Mouse (Mus musculus): ENCODE data around the gene Cdkal1. TPM values are rescaled to one million over a fixed set of nuclear protein-coding genes. Genes with fewer than 3 reads are reported as not detected.
A peak's percentile ranks its signal among the peaks of the same experiment; 100 is the strongest.

Gene Cdkal1
- polyA plus RNA-seq, 1 experiment: 3.3 TPM

DNA sequence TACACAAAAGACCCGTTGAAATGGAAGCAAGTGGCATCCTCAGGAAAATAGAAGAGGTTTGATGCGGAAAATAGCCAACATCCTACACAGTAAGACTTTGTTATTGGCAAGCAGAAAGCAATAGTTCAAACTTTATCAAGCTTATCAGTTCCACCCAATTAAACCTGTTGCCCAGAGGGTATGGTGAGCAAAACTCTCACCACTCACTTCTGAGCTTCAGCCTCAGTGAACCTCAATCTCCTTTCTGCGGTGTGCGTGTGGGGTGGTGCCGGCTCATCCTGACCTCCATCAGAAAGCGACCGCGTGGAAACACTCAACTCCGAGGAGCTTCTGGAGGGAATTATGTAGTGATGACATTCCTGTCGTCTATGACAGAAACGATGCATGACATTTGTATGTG, 621.5 kb downstream of the Cdkal1 start:
- Histone ChIP-seq H3K4me1 (replicated peaks; ENCODE audit: control insufficient read depth, insufficient read depth, low read length) (peaks cover 3% of the 10 kb centered on the region), H3K36me3 (ENCODE audit: control insufficient read depth, insufficient read depth, low read length) (no peaks in the 10 kb centered on the region), H3K27me3 (ENCODE audit: control insufficient read depth, insufficient read depth, low read length) (no peaks in the 10 kb centered on the region), H3K4me3 (ENCODE audit: control insufficient read depth, insufficient read depth, low read length) (no peak overlapping the region), H3K27ac (ENCODE audit: control insufficient read depth, insufficient read depth, low read length) (no peak overlapping the region)
- WGBS: 95% methylated on average over 11 of the region's 11 CpGs
- no peak for DNase-seq
- TF ChIP-seq CTCF (IDR thresholded peaks at IDR 0.05; ENCODE audit: borderline replicate concordance, control insufficient read depth, extremely low read depth, insufficient read depth, low read length, poor library complexity): no peak
- no peak for TF ChIP-seq POLR2A (IDR thresholded peaks at IDR 0.05; ENCODE audit: control insufficient read depth, extremely low read depth, insufficient read depth, low read length, poor library complexity)

DNA sequence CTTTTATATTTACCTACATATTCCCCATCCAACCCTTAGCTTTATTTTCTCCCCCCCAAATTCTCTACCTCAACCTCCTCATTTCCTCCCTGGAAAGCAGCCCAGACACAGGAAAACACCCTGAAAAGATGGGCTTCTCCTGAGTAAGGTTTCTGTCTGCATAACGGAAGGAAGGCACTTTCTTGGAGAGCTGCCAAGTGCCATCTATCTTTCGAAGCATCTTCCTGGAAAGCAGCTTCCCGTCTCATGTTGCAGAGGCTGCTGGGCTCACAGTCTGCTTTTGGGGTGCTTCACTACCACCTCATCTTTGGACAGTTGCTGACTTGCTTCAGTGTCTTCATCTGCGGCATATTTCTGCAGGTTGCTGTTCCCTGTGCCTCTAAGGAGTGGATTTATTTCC, 622.8 kb downstream of the Cdkal1 start:
- H3K27ac ChIP-seq (ENCODE audit: control insufficient read depth, insufficient read depth, low read length): no peak overlapping the region
- no peaks in the 10 kb centered on the region for H3K27me3 ChIP-seq (ENCODE audit: control insufficient read depth, insufficient read depth, low read length)
- H3K4me1 ChIP-seq (replicated peaks; ENCODE audit: control insufficient read depth, insufficient read depth, low read length): peaks cover 3% of the 10 kb centered on the region
- 15% methylated on average over 4 of the region's 4 CpGs for WGBS
- no peak for TF ChIP-seq POLR2A (IDR thresholded peaks at IDR 0.05; ENCODE audit: control insufficient read depth, extremely low read depth, insufficient read depth, low read length, poor library complexity)
- TF ChIP-seq CTCF (IDR thresholded peaks at IDR 0.05; ENCODE audit: borderline replicate concordance, control insufficient read depth, extremely low read depth, insufficient read depth, low read length, poor library complexity): no peak
- no peaks in the 10 kb centered on the region for H3K36me3 ChIP-seq (ENCODE audit: control insufficient read depth, insufficient read depth, low read length)
- DNase-seq: peak; percentile 9
- no peak overlapping the region for H3K4me3 ChIP-seq (ENCODE audit: control insufficient read depth, insufficient read depth, low read length)

DNA sequence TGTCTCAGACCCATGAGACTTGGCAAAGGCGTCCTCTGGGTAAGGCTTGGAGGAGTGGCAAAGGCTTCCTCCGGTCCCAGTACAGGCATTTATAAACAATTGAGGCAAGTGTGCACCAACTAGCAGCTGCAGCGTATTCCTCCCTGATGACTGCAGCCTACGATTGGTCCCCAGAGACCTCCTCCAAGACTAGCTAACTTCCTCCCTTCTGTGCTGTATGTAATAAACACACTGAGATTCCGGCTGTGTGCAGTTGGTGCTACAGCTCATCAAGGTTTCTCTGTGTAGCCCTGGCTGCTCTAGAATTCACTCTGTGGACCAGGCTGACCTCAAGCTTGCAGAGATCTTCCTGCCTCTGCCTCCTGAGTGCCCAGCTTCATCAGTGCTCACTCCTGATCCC, 630.7 kb downstream of the Cdkal1 start:
- Histone ChIP-seq H3K4me3 (ENCODE audit: control insufficient read depth, insufficient read depth, low read length) (no peak overlapping the region), H3K36me3 (ENCODE audit: control insufficient read depth, insufficient read depth, low read length) (no peaks in the 10 kb centered on the region), H3K4me1 (replicated peaks; ENCODE audit: control insufficient read depth, insufficient read depth, low read length) (no peaks in the 10 kb centered on the region), H3K27ac (ENCODE audit: control insufficient read depth, insufficient read depth, low read length) (no peak overlapping the region), H3K27me3 (ENCODE audit: control insufficient read depth, insufficient read depth, low read length) (no peaks in the 10 kb centered on the region)
- 95% methylated on average over 5 of the region's 5 CpGs for WGBS
- no peak for TF ChIP-seq CTCF (IDR thresholded peaks at IDR 0.05; ENCODE audit: borderline replicate concordance, control insufficient read depth, extremely low read depth, insufficient read depth, low read length, poor library complexity)
- TF ChIP-seq POLR2A (IDR thresholded peaks at IDR 0.05; ENCODE audit: control insufficient read depth, extremely low read depth, insufficient read depth, low read length, poor library complexity): no peak
- DNase-seq: no peak

DNA sequence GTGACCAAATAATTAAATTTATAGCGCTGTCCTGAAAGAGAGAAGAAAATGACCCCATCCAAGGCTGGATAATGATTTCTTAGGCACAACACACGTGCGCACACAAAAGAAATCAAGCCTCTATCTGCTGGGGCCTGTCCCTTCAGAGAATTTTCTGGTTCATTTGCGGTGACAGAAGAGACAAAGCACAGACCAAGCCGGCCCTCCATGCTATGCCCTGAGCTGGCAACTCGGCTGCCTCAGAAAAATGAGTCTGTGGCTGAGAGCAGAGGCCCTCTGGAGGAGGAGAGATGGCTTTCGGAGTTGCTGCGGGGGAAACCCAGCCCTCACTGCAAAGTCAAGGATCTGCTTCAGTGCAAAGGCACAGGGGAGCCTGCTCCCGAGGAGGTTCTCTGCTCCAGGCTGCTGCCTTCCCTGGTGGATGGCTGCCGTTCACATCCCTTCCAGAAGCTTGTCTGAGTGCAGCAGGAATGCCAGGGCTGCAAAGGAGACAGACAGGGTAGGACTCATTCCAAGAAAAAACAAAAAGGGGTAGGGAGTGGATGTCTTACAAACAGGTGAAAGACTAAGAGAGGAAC, 633.1 kb downstream of the Cdkal1 start:
- no peak for TF ChIP-seq POLR2A (IDR thresholded peaks at IDR 0.05; ENCODE audit: control insufficient read depth, extremely low read depth, insufficient read depth, low read length, poor library complexity)
- TF ChIP-seq CTCF (IDR thresholded peaks at IDR 0.05; ENCODE audit: borderline replicate concordance, control insufficient read depth, extremely low read depth, insufficient read depth, low read length, poor library complexity): no peak
- 85% methylated on average over 10 of the region's 10 CpGs for WGBS
- DNase-seq: no peak

DNA sequence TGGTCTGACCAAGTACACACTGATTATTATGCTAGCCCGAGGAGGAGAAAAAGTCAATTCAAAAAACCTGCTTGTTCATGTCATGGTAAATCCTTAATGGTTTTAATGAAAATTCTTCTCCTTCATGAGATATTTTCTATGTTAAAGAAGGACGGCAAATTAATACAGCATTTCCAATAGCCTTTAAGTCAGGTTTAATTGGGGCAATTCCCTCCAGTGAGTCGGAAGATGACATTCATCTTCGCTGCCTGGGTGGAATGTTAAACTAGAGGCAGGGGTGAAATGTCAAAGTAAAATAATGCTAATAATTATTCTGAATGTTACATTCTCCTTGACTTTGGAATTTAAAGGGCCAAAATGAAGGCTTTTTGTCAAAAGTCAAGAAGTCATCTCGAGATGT, 633.8 kb downstream of the Cdkal1 start:
- H3K4me1 ChIP-seq (replicated peaks; ENCODE audit: control insufficient read depth, insufficient read depth, low read length): no peaks in the 10 kb centered on the region
- H3K4me3 ChIP-seq (ENCODE audit: control insufficient read depth, insufficient read depth, low read length): no peak overlapping the region
- WGBS: 96% methylated on average over 5 of the region's 5 CpGs
- DNase-seq: no peak
- no peak overlapping the region for H3K27ac ChIP-seq (ENCODE audit: control insufficient read depth, insufficient read depth, low read length)
- no peaks in the 10 kb centered on the region for H3K36me3 ChIP-seq (ENCODE audit: control insufficient read depth, insufficient read depth, low read length)
- H3K27me3 ChIP-seq (ENCODE audit: control insufficient read depth, insufficient read depth, low read length): no peaks in the 10 kb centered on the region
- TF ChIP-seq CTCF (IDR thresholded peaks at IDR 0.05; ENCODE audit: borderline replicate concordance, control insufficient read depth, extremely low read depth, insufficient read depth, low read length, poor library complexity): no peak

More for the DNA sequence above, 633.1 kb downstream of the Cdkal1 start:
- Histone ChIP-seq H3K27ac (ENCODE audit: control insufficient read depth, insufficient read depth, low read length) (no peak overlapping the region), H3K4me3 (ENCODE audit: control insufficient read depth, insufficient read depth, low read length) (no peak overlapping the region), H3K4me1 (replicated peaks; ENCODE audit: control insufficient read depth, insufficient read depth, low read length) (no peaks in the 10 kb centered on the region), H3K36me3 (ENCODE audit: control insufficient read depth, insufficient read depth, low read length) (no peaks in the 10 kb centered on the region), H3K27me3 (ENCODE audit: control insufficient read depth, insufficient read depth, low read length) (no peaks in the 10 kb centered on the region)

DNA sequence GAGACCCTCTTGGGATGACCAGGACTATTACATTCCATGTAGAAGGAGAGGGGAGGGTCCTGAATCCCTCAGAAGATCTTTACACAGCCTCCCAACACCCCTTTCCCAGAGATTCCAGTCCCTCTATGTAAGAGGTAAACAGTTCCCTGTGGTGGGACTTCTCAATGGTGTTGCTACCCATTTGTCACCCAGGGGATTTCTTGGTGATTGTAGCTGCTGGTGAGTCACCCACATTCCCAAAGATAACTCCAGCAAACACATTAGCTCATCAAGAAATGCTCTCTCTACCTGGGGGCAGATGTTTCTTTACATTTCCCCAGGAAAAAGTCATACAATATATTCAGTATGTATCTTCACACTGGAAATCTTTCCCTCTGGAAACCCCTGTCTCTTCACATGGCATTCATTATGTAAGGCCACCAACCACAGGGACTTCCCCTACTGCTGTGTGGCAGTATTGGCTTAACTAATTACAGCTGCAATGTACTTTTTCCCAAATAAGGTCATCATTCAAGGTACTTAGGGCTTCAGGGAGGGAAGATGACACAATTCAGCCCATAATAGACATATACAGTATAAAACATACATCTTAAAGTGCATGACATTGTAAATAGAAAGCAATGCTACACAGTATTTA, 636.8 kb downstream of the Cdkal1 start:
- no peak for TF ChIP-seq POLR2A (IDR thresholded peaks at IDR 0.05; ENCODE audit: control insufficient read depth, extremely low read depth, insufficient read depth, low read length, poor library complexity)
- TF ChIP-seq CTCF (IDR thresholded peaks at IDR 0.05; ENCODE audit: borderline replicate concordance, control insufficient read depth, extremely low read depth, insufficient read depth, low read length, poor library complexity): no peak
- Histone ChIP-seq H3K4me3 (ENCODE audit: control insufficient read depth, insufficient read depth, low read length) (no peak overlapping the region), H3K27ac (ENCODE audit: control insufficient read depth, insufficient read depth, low read length) (no peak overlapping the region), H3K4me1 (replicated peaks; ENCODE audit: control insufficient read depth, insufficient read depth, low read length) (no peaks in the 10 kb centered on the region), H3K36me3 (ENCODE audit: control insufficient read depth, insufficient read depth, low read length) (no peaks in the 10 kb centered on the region), H3K27me3 (ENCODE audit: control insufficient read depth, insufficient read depth, low read length) (no peaks in the 10 kb centered on the region)
- no peak for DNase-seq

Data from thymus, adult 2 months (tissue).